Mouse (Mus musculus): ENCODE data around the gene Def6.
A peak's percentile ranks its signal among the peaks of the same experiment; 100 is the strongest.

DNA sequence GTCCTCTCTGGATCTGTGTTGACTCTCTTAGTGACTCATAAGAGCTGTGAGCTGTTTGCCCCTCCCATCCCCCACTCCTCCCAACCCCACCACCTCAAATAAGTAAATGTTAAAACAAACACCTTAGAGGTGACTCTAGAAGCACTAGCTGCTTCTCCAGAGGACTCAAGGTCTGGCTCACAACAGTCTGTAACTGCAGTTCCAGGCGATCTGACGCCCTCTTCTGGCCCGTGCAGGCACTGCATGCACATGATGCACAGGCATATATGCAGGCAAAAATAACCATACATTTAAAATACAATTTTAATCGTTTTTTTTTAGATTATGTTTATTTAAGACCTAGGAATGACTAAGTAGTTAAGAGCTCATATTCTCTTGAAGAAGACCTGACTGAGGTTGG is 5.7 kb downstream of the Def6 start:
- TF ChIP-seq EP300 (IDR thresholded peaks at IDR 0.05; ENCODE audit: low read depth) (no peak), CTCF (IDR thresholded peaks at IDR 0.05; ENCODE audit: low read depth) (peak; percentile 66)
